Mouse (Mus musculus) neural tube, embryonic 11.5 days (tissue): Measurements from ENCODE around the gene Mthfd2l. TPM values are rescaled to one million over a fixed set of nuclear protein-coding genes. Genes with fewer than 3 reads are reported as not detected.
A peak's percentile ranks its signal among the peaks of the same experiment; 100 is the strongest.

ENCODE experiments used
- ATAC-seq: fragments of 200-750 bp; cut with Nextera tagmentation; 2 replicates; pipeline ENCODE4 v1.8.0; 2017; ENCODE audit warnings: moderate number of reproducible peaks, mild to moderate bottlenecking, moderate TSS enrichment, moderate library complexity; ENCODE audit not compliant: insufficient read depth, low FRiP score, low TSS enrichment
- DNase-seq: peaks from one replicate; pipeline ENCODE4 v3.0.0-alpha.2; 2015; ENCODE audit warnings: low spot score
- H3K27ac ChIP-seq: fragments of 300-500 bp; sonication (generic); 2 replicates; pipeline ENCODE4 v1.5.1; 2014; ENCODE audit warnings: low read depth, mild to moderate bottlenecking, low read length
- H3K27me3 ChIP-seq: fragments of 300-500 bp; sonication (generic); 2 replicates; pipeline ENCODE4 v1.6.1; 2014; ENCODE audit warnings: mild to moderate bottlenecking, low read length, mixed read lengths; ENCODE audit not compliant: control insufficient read depth, insufficient read depth
- H3K36me3 ChIP-seq: fragments of 300-500 bp; sonication (generic); 2 replicates; pipeline ENCODE4 v1.6.1; 2014; ENCODE audit warnings: mild to moderate bottlenecking, low read length, moderate library complexity, mixed read lengths; ENCODE audit not compliant: control insufficient read depth, insufficient read depth
- H3K4me1 ChIP-seq: fragments of 300-500 bp; sonication (generic); 2 replicates; pipeline ENCODE4 v1.6.1; 2014; ENCODE audit warnings: low read length, mixed read lengths; ENCODE audit not compliant: control insufficient read depth, insufficient read depth
- H3K4me2 ChIP-seq: fragments of 300-500 bp; sonication (generic); 2 replicates; pipeline ENCODE4 v1.6.1; 2014; ENCODE audit warnings: low read depth, mild to moderate bottlenecking, moderate library complexity
- H3K4me3 ChIP-seq: fragments of 300-500 bp; sonication (generic); 2 replicates; pipeline ENCODE4 v1.5.1; 2014; ENCODE audit warnings: low read depth, low read length
- H3K9ac ChIP-seq: fragments of 300-500 bp; sonication (generic); 2 replicates; pipeline ENCODE4 v1.6.1; 2014; ENCODE audit warnings: mild to moderate bottlenecking, low read length
- H3K9me3 ChIP-seq: fragments of 300-500 bp; sonication (generic); 2 replicates; pipeline ENCODE4 v1.6.1; 2016; ENCODE audit warnings: low read length; ENCODE audit not compliant: control insufficient read depth
- WGBS: fragments of 180-500 bp; shearing (Covaris S2); extraction: QIAGEN DNeasy Blood & Tissue Kit; methylation state at CpG from one replicate; pipeline ENCODE4 v1.1.7; 2014; 5-methylcytosine and 5-hydroxymethylcytosine counted together
- polyA plus RNA-seq: library from polyadenylated mRNA; unstranded; fragments of >200 nt; fragmentation: Nextera tagmentation; extraction: Ambion mirVana; gene quantifications from 2 replicates; pipeline ENCODE4 v1.2.1, GENCODE M21; 2014

Mthfd2l gene
- polyA plus RNA-seq, 1 experiment from 2014 or later: 87.7 TPM

GRCm38 (mm10) chr5:90964764-90965163, 33.8 kb downstream of the Mthfd2l start:
- no peak overlapping the region for H3K9ac ChIP-seq
- 89% methylated on average over 4 of the region's 4 CpGs for WGBS
- H3K9me3 ChIP-seq: no peaks in the 10 kb centered on the region
- no peak overlapping the region for H3K4me3 ChIP-seq
- H3K4me1 ChIP-seq: no peaks in the 10 kb centered on the region
- DNase-seq (no peak), ATAC-seq (no peak)
- H3K27ac ChIP-seq: no peak overlapping the region
- no peaks in the 10 kb centered on the region for H3K27me3 ChIP-seq
- no peak overlapping the region for H3K4me2 ChIP-seq
- H3K36me3 ChIP-seq: no peaks in the 10 kb centered on the region

- DNase-seq (no peak), ATAC-seq (no peak)
- Histone ChIP-seq H3K27ac (no peak overlapping the region), H3K27me3 (no peaks in the 10 kb centered on the region), H3K9ac (no peak overlapping the region), H3K36me3 (no peaks in the 10 kb centered on the region), H3K4me2 (no peak overlapping the region), H3K4me1 (no peaks in the 10 kb centered on the region), H3K9me3 (no peaks in the 10 kb centered on the region), H3K4me3 (no peak overlapping the region)
- WGBS: 61% methylated on average over 4 of the region's 4 CpGs
Observed at GRCm38 (mm10) chr5:90965386-90965785, 34.5 kb downstream of the Mthfd2l start.

- DNase-seq (peak; percentile 40), ATAC-seq (no peak)
- Histone ChIP-seq H3K9ac (no peak overlapping the region), H3K4me2 (no peak overlapping the region), H3K4me3 (no peak overlapping the region), H3K27ac (no peak overlapping the region), H3K9me3 (no peaks in the 10 kb centered on the region), H3K4me1 (no peaks in the 10 kb centered on the region), H3K36me3 (no peaks in the 10 kb centered on the region), H3K27me3 (no peaks in the 10 kb centered on the region)
- 88% methylated on average over 4 of the region's 4 CpGs for whole genome bisulfite sequencing
Observed at GRCm38 (mm10) chr5:90977244-90977643, 46.3 kb downstream of the Mthfd2l start.

GRCm38 (mm10) chr5:90980297-90980696, 49.4 kb downstream of the Mthfd2l start:
- Histone ChIP-seq H3K9me3 (no peaks in the 10 kb centered on the region), H3K36me3 (no peaks in the 10 kb centered on the region), H3K4me3 (no peak overlapping the region), H3K4me2 (no peak overlapping the region), H3K27ac (no peak overlapping the region), H3K27me3 (no peaks in the 10 kb centered on the region), H3K4me1 (no peaks in the 10 kb centered on the region), H3K9ac (no peak overlapping the region)
- DNase-seq (no peak), ATAC-seq (no peak)
- WGBS: 89% methylated on average over 7 of the region's 7 CpGs

GRCm38 (mm10) chr5:90987605-90988004, 56.7 kb downstream of the Mthfd2l start:
- no peak overlapping the region for H3K4me3 ChIP-seq
- no peak overlapping the region for H3K9ac ChIP-seq
- no peak overlapping the region for H3K4me2 ChIP-seq
- no peak for ATAC-seq
- no peaks in the 10 kb centered on the region for H3K9me3 ChIP-seq
- no peaks in the 10 kb centered on the region for H3K4me1 ChIP-seq
- no peak overlapping the region for H3K27ac ChIP-seq
- no peaks in the 10 kb centered on the region; the same call in 1 of the 2 replicates for H3K36me3 ChIP-seq
- no peak for DNase-seq
- WGBS: 80% methylated on average over 5 of the region's 5 CpGs
- H3K27me3 ChIP-seq: no peaks in the 10 kb centered on the region

- no peaks in the 10 kb centered on the region for H3K4me1 ChIP-seq
- WGBS: 83% methylated on average over 3 of the region's 3 CpGs
- DNase-seq: no peak
- no peak for ATAC-seq
- no peak overlapping the region for H3K27ac ChIP-seq
- no peaks in the 10 kb centered on the region for H3K27me3 ChIP-seq
- no peaks in the 10 kb centered on the region; the same call in 1 of the 2 replicates for H3K36me3 ChIP-seq
- no peak overlapping the region for H3K4me2 ChIP-seq
- H3K9me3 ChIP-seq: no peaks in the 10 kb centered on the region
- H3K9ac ChIP-seq: no peak overlapping the region
- H3K4me3 ChIP-seq: no peak overlapping the region
Observed at GRCm38 (mm10) chr5:90988149-90988548, 57.2 kb downstream of the Mthfd2l start.

- Histone ChIP-seq H3K27me3 (no peaks in the 10 kb centered on the region), H3K9ac (no peak overlapping the region), H3K4me1 (no peaks in the 10 kb centered on the region), H3K9me3 (no peaks in the 10 kb centered on the region), H3K36me3 (no peaks in the 10 kb centered on the region; the same call in 1 of the 2 replicates), H3K4me3 (no peak overlapping the region), H3K27ac (no peak overlapping the region), H3K4me2 (no peak overlapping the region)
- no peak for DNase-seq
- ATAC-seq: no peak
- WGBS: 91% methylated on average over 4 of the region's 4 CpGs
Observed at GRCm38 (mm10) chr5:90988592-90988991, 57.7 kb downstream of the Mthfd2l start.

GRCm38 (mm10) chr5:90999942-91000341, 69.0 kb downstream of the Mthfd2l start:
- Histone ChIP-seq H3K4me1 (no peaks in the 10 kb centered on the region), H3K36me3 (no peaks in the 10 kb centered on the region; the same call in 1 of the 2 replicates), H3K9ac (no peak overlapping the region), H3K4me2 (no peak overlapping the region), H3K4me3 (no peak overlapping the region), H3K27ac (no peak overlapping the region), H3K9me3 (no peaks in the 10 kb centered on the region), H3K27me3 (no peaks in the 10 kb centered on the region)
- no peak for DNase-seq
- WGBS: 95% methylated on average over 8 of the region's 8 CpGs
- no peak for ATAC-seq

GRCm38 (mm10) chr5:91015216-91015615, 84.3 kb downstream of the Mthfd2l start:
- DNase-seq (no peak), ATAC-seq (no peak)
- Histone ChIP-seq H3K4me2 (no peak overlapping the region), H3K27ac (no peak overlapping the region), H3K4me3 (no peak overlapping the region), H3K9ac (no peak overlapping the region), H3K36me3 (no peaks in the 10 kb centered on the region), H3K4me1 (no peaks in the 10 kb centered on the region), H3K27me3 (no peaks in the 10 kb centered on the region), H3K9me3 (no peaks in the 10 kb centered on the region)
- 86% methylated on average over 10 of the region's 10 CpGs for WGBS
